Mouse (Mus musculus) heart, embryonic 13.5 days (tissue): Measurements from ENCODE around the gene Nkiras1. TPM values are rescaled to one million over a fixed set of nuclear protein-coding genes. Genes with fewer than 3 reads are reported as not detected.
A peak's percentile ranks its signal among the peaks of the same experiment; 100 is the strongest.

Experiments used
- ATAC-seq: fragments of 200-750 bp; cut with Nextera tagmentation; 2 replicates; pipeline ENCODE4 v1.8.0; 2017; ENCODE audit warnings: moderate TSS enrichment; ENCODE audit not compliant: insufficient number of reproducible peaks, low FRiP score, low TSS enrichment; ENCODE audit errors: extremely low read depth
- H3K27ac ChIP-seq: fragments of 300-500 bp; sonication (generic); replicated peaks from 2 replicates; pipeline ENCODE4 v1.5.1; 2015; ENCODE audit warnings: moderate library complexity, mild to moderate bottlenecking, inconsistent platforms
- H3K27me3 ChIP-seq: fragments of 300-500 bp; sonication (generic); replicated peaks from 2 replicates; pipeline ENCODE4 v1.6.1; 2015; ENCODE audit warnings: mild to moderate bottlenecking, inconsistent platforms
- H3K36me3 ChIP-seq: fragments of 300-500 bp; sonication (generic); 2 replicates; pipeline ENCODE4 v1.6.1; 2015; ENCODE audit warnings: mild to moderate bottlenecking, inconsistent platforms
- H3K4me1 ChIP-seq: fragments of 300-500 bp; sonication (generic); 2 replicates; pipeline ENCODE4 v1.6.1; 2015; ENCODE audit warnings: inconsistent platforms
- H3K4me2 ChIP-seq: fragments of 300-500 bp; sonication (generic); 2 replicates; pipeline ENCODE4 v1.6.1; 2015; ENCODE audit warnings: inconsistent platforms, mild to moderate bottlenecking, moderate library complexity
- H3K4me3 ChIP-seq: fragments of 300-500 bp; sonication (generic); 2 replicates; pipeline ENCODE4 v1.5.1; 2015; ENCODE audit warnings: moderate library complexity, mild to moderate bottlenecking, inconsistent platforms
- H3K9ac ChIP-seq: fragments of 300-500 bp; sonication (generic); 2 replicates; pipeline ENCODE4 v1.6.1; 2015; ENCODE audit warnings: inconsistent platforms, mild to moderate bottlenecking, moderate library complexity
- H3K9me3 ChIP-seq: fragments of 300-500 bp; sonication (generic); 2 replicates; pipeline ENCODE4 v1.6.1; 2016; ENCODE audit warnings: inconsistent platforms
- WGBS: fragments of 180-500 bp; shearing (Covaris S2); methylation state at CpG from one replicate; pipeline ENCODE4 v1.1.7; 2015; ENCODE audit warnings: mixed read lengths; 5-methylcytosine and 5-hydroxymethylcytosine counted together
- polyA plus RNA-seq: library from polyadenylated mRNA; unstranded; fragments of >200 nt; fragmentation: Nextera tagmentation; extraction: Ambion mirVana; gene quantifications from 2 replicates; pipeline ENCODE4 v1.2.1, GENCODE M21; 2015

Gene Nkiras1
- polyA plus RNA-seq, 1 experiment from 2014 or later, result 17.1 TPM

DNA sequence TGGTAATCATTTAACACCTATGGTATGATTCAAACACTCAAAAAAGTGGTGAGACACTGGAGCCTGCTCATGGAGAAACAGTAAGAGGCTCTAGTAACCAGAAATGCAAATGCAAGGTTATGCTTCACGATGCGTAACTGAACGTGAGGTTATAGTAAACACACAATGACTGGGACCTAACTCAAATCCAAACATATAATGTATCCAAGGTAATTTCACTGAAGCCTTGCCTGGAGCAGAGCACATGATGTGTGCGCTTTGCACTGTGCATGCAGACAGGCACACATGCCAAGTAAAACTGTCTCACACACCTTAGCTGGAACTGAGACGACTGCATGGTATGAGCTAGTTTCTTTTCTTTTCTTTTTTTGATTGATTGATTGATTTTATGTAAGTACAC, 33.2 kb downstream of the Nkiras1 start:
- Histone ChIP-seq H3K36me3 (peaks cover 10% of the 10 kb centered on the region; the same call in 1 of the 2 replicates), H3K9ac (no peak overlapping the region), H3K4me1 (peaks cover 31% of the 10 kb centered on the region), H3K4me2 (no peak overlapping the region), H3K4me3 (no peak overlapping the region), H3K27ac (no peak overlapping the region), H3K9me3 (no peaks in the 10 kb centered on the region), H3K27me3 (no peaks in the 10 kb centered on the region; the same call in 1 of the 2 replicates)
- ATAC-seq, result no peak
- WGBS, result 90% methylated on average over 5 of the region's 5 CpGs

DNA sequence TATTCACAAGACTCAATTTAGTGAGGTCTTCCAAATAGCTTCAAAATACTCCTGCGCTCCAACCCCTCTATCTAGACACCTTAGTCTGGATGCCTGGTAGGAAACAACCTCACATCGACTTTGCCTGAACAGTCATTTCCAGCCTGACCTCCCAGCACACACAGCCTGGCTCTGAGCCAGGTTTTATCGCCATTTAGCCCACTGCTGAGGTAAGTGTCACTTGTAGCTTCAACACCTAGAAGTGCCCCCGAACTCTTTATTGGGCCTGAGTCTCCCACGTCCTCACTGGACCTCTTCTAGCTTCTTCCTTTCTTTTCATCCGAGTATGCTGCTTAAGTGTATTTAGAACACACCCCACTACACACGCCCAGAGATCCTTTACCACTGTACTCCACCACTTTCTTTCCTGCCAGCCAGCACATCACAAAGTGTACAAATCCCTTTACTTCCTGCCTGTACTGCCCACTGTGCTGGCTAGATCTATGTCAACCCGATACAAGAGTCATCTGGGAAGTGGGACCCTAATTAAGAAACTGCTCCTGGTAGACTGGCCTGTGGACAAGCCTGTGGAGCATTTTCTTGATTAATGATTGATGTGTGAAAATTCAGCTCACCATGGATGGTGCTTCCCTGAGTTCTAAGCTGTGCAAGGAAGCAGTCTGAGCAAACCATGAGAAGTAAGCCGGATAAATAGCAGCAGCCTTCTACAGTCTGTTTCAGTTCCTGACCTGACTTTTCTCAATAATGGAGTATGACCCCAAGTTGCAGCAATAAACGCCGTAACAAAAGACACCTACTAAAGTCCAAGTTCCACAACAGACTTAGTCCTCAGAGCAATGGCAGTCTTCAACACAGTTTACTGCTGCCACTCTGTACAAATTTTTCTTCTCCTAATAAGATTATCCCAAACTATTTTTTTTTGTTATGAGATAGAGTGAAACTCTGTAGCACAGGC, 46.8 kb downstream of the Nkiras1 start:
- H3K9me3 ChIP-seq, result no peaks in the 10 kb centered on the region
- no peak overlapping the region for H3K27ac ChIP-seq
- 43% methylated on average over 11 of the region's 11 CpGs for WGBS
- peaks cover 21% of the 10 kb centered on the region for H3K4me1 ChIP-seq
- ATAC-seq, result no peak
- H3K4me3 ChIP-seq, result no peak overlapping the region
- peaks cover 16% of the 10 kb centered on the region for H3K27me3 ChIP-seq
- peaks cover 3% of the 10 kb centered on the region; the same call in 1 of the 2 replicates for H3K36me3 ChIP-seq
- H3K9ac ChIP-seq, result 0 out of 2 replicates have a peak overlapping the region, but pooled peaks have one; percentile 8
- H3K4me2 ChIP-seq, result peak overlapping the region; percentile 51

DNA sequence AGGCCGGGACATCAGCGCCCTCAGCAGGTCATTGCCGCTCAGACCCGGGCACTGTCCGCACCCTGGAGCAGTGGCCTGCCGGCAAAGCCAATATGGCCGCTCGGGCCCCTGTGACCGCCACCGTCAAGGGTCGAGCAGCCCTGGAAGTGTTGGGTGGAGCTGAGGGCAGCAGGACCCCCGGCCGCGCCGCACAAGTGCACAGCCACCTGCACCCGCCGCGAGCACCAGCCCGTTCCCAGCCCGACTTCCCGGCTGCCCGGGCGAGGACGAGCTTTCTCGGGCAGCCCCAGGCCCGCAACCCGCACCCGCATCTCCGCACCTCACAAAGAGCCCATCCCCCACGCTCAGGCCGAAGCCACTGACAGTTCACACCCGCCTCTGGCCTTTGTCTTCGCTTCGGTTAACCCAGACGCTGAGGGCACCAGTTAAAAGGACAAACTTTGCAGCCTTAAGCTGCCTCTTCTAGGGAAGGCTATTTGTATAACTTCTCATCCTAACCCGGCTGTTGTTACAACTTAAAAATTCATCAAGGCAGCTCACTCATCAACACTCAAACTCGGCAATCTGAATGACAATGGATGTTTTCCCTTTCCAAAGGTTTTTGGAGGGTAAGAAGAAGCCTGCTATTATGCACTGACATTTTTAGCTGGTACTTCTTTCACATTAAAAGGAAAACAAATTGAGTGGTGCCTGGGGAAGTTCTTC, 56.2 kb downstream of the Nkiras1 start:
- 3% methylated on average over 37 of the region's 37 CpGs for WGBS
- H3K4me3 ChIP-seq, result peak overlapping the region; percentile 63
- no peaks in the 10 kb centered on the region for H3K9me3 ChIP-seq
- peak overlapping the region; percentile 84 for H3K9ac ChIP-seq
- no peak overlapping the region for H3K27ac ChIP-seq
- H3K27me3 ChIP-seq, result no peaks in the 10 kb centered on the region
- peaks cover 17% of the 10 kb centered on the region for H3K36me3 ChIP-seq
- ATAC-seq, result no peak
- peaks cover 32% of the 10 kb centered on the region for H3K4me1 ChIP-seq
- peak overlapping the region; percentile 79 for H3K4me2 ChIP-seq

DNA sequence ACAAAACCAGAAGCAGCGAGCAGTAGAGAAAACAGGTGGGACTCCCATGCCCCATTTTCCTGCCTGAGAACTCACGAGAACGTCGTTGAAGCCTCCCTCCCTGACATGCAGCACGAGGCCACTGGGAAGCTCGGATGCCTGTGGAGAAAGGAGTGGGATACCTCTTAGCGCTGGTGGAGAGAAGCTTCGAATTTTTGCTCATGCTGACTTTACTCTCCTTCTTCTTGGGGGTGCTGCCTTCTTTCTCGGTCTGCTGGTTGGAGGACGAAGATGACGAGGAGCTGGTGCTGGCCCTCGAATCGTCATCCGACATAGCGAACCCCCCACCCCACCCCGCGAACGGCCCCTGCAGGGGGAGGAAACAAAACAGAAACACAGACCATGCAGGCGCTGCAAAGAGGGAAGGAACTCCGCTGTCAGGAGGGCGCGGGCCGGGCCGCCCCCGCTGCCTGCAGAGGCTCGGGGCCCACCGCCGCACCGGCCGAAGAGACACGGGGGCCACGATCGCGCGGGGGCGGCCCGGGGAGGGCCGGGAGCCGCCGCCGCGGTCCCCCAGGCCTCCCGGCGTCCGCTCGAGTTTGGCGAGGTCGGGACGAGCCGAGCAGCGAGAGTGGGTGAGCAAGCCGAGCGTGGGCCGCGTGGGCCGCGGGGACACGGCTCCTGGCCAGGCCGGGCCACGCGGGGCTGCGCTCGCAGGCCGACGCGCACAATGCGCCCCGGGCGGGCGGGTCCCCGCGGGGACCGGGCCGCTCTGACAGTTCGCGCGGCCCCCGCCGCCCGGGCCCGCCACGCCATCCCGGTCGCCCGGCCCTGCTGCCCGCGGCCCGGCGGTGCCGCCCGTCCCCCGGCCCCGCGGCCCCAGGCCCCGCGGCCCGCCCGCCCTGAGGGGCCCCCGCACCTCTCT, 60.1 kb downstream of the Nkiras1 start:
- Histone ChIP-seq H3K27ac (peak overlapping the region; percentile 70), H3K4me3 (peak overlapping the region; percentile 93), H3K36me3 (peaks cover 13% of the 10 kb centered on the region), H3K9me3 (no peaks in the 10 kb centered on the region), H3K4me1 (peaks cover 32% of the 10 kb centered on the region), H3K9ac (peak overlapping the region; percentile 96), H3K27me3 (no peaks in the 10 kb centered on the region), H3K4me2 (peak overlapping the region; percentile 86)
- ATAC-seq, result peak; percentile 2; the same call in 1 of the 2 replicates
- 1% methylated on average over 48 of the region's 99 CpGs for WGBS

DNA sequence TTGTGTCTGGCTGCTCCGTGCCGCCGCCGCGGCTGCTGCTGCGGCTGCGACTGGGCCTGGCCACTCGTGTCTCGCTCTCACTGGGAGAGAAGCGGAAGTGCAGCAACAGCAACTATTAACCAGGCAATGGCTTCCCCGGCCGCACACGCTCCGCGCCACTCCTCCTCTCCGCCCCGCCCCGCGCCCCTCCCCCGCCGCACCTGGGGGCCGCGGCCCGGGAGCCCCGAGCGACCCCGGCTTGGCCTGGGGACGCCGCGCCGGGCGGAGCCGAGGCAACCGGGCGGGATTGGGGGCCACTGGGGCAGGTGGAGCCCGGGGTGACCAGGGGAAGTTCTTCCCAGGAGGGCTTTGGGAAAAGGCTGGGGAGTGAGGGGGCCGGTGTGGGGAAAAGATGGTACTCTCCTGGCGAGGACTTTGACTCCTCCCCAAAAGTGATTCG, 60.8 kb downstream of the Nkiras1 start, which contains the start of gene Ube2e1:
Ube2e1 (minus strand) TSS at position 167 of the 439 bp plus-strand sequence.
- peaks cover 27% of the 10 kb centered on the region for H3K4me1 ChIP-seq
- H3K4me3 ChIP-seq, result peak within 1 kb of the TSS; percentile 93
- under 1% methylated on average over 30 of the region's 39 CpGs for WGBS
- H3K9ac ChIP-seq, result peak within 1 kb of the TSS; percentile 96
- peak within 1 kb of the TSS; percentile 70 for H3K27ac ChIP-seq
- no peaks in the 10 kb centered on the region for H3K27me3 ChIP-seq
- no peaks in the 10 kb centered on the region for H3K9me3 ChIP-seq
- peak within 1 kb of the TSS; percentile 86 for H3K4me2 ChIP-seq
- peaks cover 13% of the 10 kb centered on the region for H3K36me3 ChIP-seq
- peak; percentile 82; the same call in 1 of the 2 replicates for ATAC-seq

Other genes starting within 250 kb of the Nkiras1 start
- 10.0 and 10.9 TPM in 2 replicates for gene Nr1d2, start 32.0 kb upstream of the Nkiras1 start, polyA plus RNA-seq
- gene Rpl15, start 255 bp downstream of the Nkiras1 start, polyA plus RNA-seq, result 267 and 295 TPM in 2 replicates
- gene Ube2e1, start 60.7 kb downstream of the Nkiras1 start, polyA plus RNA-seq, result 57.6 and 63.2 TPM in 2 replicates